Mouse (Mus musculus) hematopoietic stem cell, adult 5-6 weeks (primary cell): ENCODE results near the gene Btbd35f15. TPM values are rescaled to one million over a fixed set of nuclear protein-coding genes. Genes with fewer than 3 reads are reported as not detected.
"Not testable (repeated sequence)": the region's sequence is repeated elsewhere in the genome, so short reads cannot be mapped to it uniquely, and the experiment has no call there.

Experiments used
- ATAC-seq, 2 experiments: fragments of 125-278 bp in 1 of 2; replicated peaks in 1 of 2; 2 replicates each; pipeline ENCODE4 v1.8.0; 2016 to 2017; ENCODE audit warnings: inconsistent platforms in 2 of 2, mild to moderate bottlenecking in 2 of 2, moderate number of reproducible peaks in 2 of 2, low read depth in 1 of 2, moderate TSS enrichment in 1 of 2; ENCODE audit not compliant: low FRiP score in 2 of 2, poor library complexity in 2 of 2, severe bottlenecking in 2 of 2, insufficient read depth in 1 of 2, low TSS enrichment in 1 of 2
- total RNA-seq: library from RNA; stranded (forward); fragments of 172-1452, 232-1000 nt; gene quantifications from 2 replicates; pipeline ENCODE4 v1.2.3, GENCODE M21; 2017

The Btbd35f15 gene
- not detected in 2 replicates for total RNA-seq

- ATAC-seq, result not testable (repeated sequence)
Observed at GRCm38 (mm10) chrX:33577214-33577613, at the start of gene Btbd35f15. TSS of gene Btbd35f15 (minus strand) at chrX:33577314.

Other genes starting within 250 kb of the Btbd35f15 start
- gene Btbd35f13, start 79.9 kb upstream of the Btbd35f15 start, total RNA-seq, result not detected in 2 replicates
- gene Btbd35f14, start 125.0 kb upstream of the Btbd35f15 start, total RNA-seq, result not detected in 2 replicates